Mouse (Mus musculus): ENCODE data around the gene Traf3. TPM values are rescaled to one million over a fixed set of nuclear protein-coding genes. Genes with fewer than 3 reads are reported as not detected.
A peak's percentile ranks its signal among the peaks of the same experiment; 100 is the strongest.

The Traf3 gene
- polyA plus RNA-seq, 1 experiment from 2014 or later, result 20.9 TPM

DNA sequence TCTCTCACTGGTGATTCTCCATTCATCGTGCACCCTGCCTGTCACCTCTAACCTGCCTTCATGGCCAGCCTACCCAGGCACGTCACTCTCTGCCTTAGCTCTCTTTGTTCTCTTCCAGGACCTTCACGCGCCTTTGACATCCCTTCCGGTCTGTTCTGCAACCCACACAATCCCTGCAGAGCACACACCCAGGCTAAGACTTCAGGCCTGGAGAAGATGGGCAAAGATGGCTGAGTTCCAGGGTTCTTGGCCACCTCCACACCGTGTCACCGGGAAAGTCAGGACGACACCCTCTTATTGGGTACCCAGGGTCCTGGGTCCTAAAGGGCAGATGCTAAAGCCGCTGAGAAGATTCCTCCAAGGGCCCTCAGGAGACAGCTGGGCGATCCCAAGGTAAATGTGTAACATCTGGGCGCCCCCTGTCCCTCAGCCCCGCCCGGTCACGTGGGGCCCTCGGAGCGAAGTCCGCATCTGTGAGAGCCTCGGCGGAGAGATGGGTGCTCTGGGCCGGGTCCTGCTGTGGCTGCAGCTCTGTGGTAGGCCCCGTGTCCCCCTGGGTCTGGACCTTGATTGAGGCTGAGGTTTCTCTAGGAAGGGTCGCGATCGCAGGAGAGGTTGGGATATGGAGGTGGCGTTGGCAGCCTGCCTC, 104.6 kb downstream of the Traf3 start, which contains the start of gene Amn:
Amn (plus strand) TSS at position 467 of the 649 bp plus-strand sequence.
- no peak within 1 kb of the TSS for H3K27ac ChIP-seq (replicated peaks)
- H3K9me3 ChIP-seq, result no peaks in the 10 kb centered on the region
- ATAC-seq (ENCODE audit: low FRiP score, low read depth), result no peak
- WGBS, result 41% methylated on average over 25 of the region's 25 CpGs
- H3K4me2 ChIP-seq (replicated peaks), result no peak within 1 kb of the TSS
- no peaks in the 10 kb centered on the region for H3K36me3 ChIP-seq
- no peak within 1 kb of the TSS for H3K4me3 ChIP-seq
- peaks cover 69% of the 10 kb centered on the region for H3K27me3 ChIP-seq
- H3K4me1 ChIP-seq, result peaks cover 17% of the 10 kb centered on the region
- H3K9ac ChIP-seq (replicated peaks), result no peak within 1 kb of the TSS

- H3K36me3 ChIP-seq, result no peaks in the 10 kb centered on the region
- H3K9me3 ChIP-seq, result no peaks in the 10 kb centered on the region
- no peak overlapping the region for H3K4me3 ChIP-seq
- no peak overlapping the region for H3K4me2 ChIP-seq (replicated peaks)
- H3K27me3 ChIP-seq, result peaks cover 76% of the 10 kb centered on the region
- whole genome bisulfite sequencing, result 6% methylated on average over 27 of the region's 28 CpGs
- H3K27ac ChIP-seq (replicated peaks), result no peak overlapping the region
- no peak overlapping the region for H3K9ac ChIP-seq (replicated peaks)
- H3K4me1 ChIP-seq, result peaks cover 17% of the 10 kb centered on the region
- ATAC-seq (ENCODE audit: low FRiP score, low read depth), result no peak
Measured at GRCm38 (mm10) chr12:111271406-111271805, 105.2 kb downstream of the Traf3 start.

- no peak for ATAC-seq (ENCODE audit: low FRiP score, low read depth)
- Histone ChIP-seq H3K27ac (replicated peaks) (no peak overlapping the region), H3K36me3 (no peaks in the 10 kb centered on the region), H3K27me3 (peaks cover 81% of the 10 kb centered on the region), H3K9me3 (no peaks in the 10 kb centered on the region), H3K4me1 (peaks cover 17% of the 10 kb centered on the region), H3K4me3 (no peak overlapping the region), H3K4me2 (replicated peaks) (no peak overlapping the region), H3K9ac (replicated peaks) (no peak overlapping the region)
- WGBS, result 23% methylated on average over 8 of the region's 8 CpGs
Measured at GRCm38 (mm10) chr12:111271966-111272365, 105.8 kb downstream of the Traf3 start.

DNA sequence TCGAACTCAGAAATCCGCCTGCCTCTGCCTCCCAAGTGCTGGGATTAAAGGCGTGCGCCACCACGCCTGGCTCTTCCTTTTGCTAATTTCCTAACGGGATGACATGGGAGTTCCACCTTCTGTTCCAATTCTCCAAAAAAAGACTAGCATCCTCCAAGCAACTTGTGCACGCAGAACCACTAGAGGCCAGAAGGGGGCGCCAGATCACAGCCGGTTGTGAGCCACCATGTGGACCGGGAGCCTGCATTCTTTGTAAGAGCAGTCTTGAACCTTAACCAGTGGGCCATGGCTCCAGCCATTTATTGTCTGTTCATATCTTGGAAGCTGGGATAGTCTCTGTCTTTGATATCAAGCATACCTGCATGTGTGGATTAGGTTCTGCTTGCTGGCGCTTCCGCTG, 106.2 kb downstream of the Traf3 start:
- no peak for ATAC-seq (ENCODE audit: low FRiP score, low read depth)
- Histone ChIP-seq H3K4me1 (peaks cover 17% of the 10 kb centered on the region), H3K9ac (replicated peaks) (no peak overlapping the region), H3K36me3 (no peaks in the 10 kb centered on the region), H3K27me3 (peaks cover 86% of the 10 kb centered on the region), H3K27ac (replicated peaks) (no peak overlapping the region), H3K9me3 (no peaks in the 10 kb centered on the region), H3K4me2 (replicated peaks) (no peak overlapping the region), H3K4me3 (no peak overlapping the region)
- 16% methylated on average over 12 of the region's 12 CpGs for WGBS

GRCm38 (mm10) chr12:111274006-111274405, 107.8 kb downstream of the Traf3 start:
- ATAC-seq (ENCODE audit: low FRiP score, low read depth), result no peak
- Histone ChIP-seq H3K9ac (replicated peaks) (no peak overlapping the region), H3K36me3 (no peaks in the 10 kb centered on the region), H3K9me3 (peaks cover 2% of the 10 kb centered on the region; the same call in 1 of the 2 replicates), H3K27ac (replicated peaks) (no peak overlapping the region), H3K4me2 (replicated peaks) (peak overlapping the region; percentile 57), H3K4me3 (peak overlapping the region; percentile 41), H3K27me3 (peaks cover 85% of the 10 kb centered on the region), H3K4me1 (peaks cover 17% of the 10 kb centered on the region)
- 4% methylated on average over 28 of the region's 28 CpGs for WGBS

GRCm38 (mm10) chr12:111274447-111275149, 108.4 kb downstream of the Traf3 start:
- no peak for ATAC-seq (ENCODE audit: low FRiP score, low read depth)
- peaks cover 6% of the 10 kb centered on the region; the same call in 1 of the 2 replicates for H3K9me3 ChIP-seq
- WGBS, result 3% methylated on average over 80 of the region's 80 CpGs
- no peak overlapping the region for H3K27ac ChIP-seq (replicated peaks)
- no peaks in the 10 kb centered on the region for H3K36me3 ChIP-seq
- H3K4me2 ChIP-seq (replicated peaks), result peak overlapping the region; percentile 57
- peaks cover 17% of the 10 kb centered on the region for H3K4me1 ChIP-seq
- H3K9ac ChIP-seq (replicated peaks), result no peak overlapping the region; the same call in 1 of the 2 replicates
- peaks cover 81% of the 10 kb centered on the region for H3K27me3 ChIP-seq
- peak overlapping the region; percentile 41 for H3K4me3 ChIP-seq

- Histone ChIP-seq H3K36me3 (no peaks in the 10 kb centered on the region), H3K9ac (replicated peaks) (no peak overlapping the region; the same call in 1 of the 2 replicates), H3K27me3 (peaks cover 74% of the 10 kb centered on the region), H3K4me3 (peak overlapping the region; percentile 41), H3K9me3 (peaks cover 6% of the 10 kb centered on the region; the same call in 1 of the 2 replicates), H3K4me1 (peaks cover 17% of the 10 kb centered on the region), H3K27ac (replicated peaks) (no peak overlapping the region), H3K4me2 (replicated peaks) (peak overlapping the region; percentile 57)
- under 1% methylated on average over 44 of the region's 58 CpGs for WGBS
- ATAC-seq (ENCODE audit: low FRiP score, low read depth), result no peak
Measured at GRCm38 (mm10) chr12:111275150-111275841, 109.1 kb downstream of the Traf3 start.

DNA sequence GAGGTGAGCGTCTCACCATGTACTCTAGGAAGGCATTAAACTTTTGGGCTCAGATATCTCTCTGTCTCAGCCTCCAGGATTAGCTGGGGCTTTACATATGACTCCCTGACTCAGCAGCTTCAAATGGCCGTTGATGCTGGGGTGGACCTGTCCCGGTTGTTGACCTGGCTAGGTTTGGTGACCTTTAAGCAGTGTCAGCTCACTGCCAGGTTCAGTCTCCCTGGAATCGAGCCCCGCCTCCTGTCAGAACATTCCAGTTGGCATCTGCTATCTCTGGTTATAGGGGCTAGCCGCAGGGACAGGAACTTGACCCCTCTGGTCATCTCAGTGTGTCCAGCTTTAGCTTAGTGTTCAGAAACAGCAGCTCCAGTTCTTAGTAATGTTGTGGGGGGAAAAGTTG, 110.2 kb downstream of the Traf3 start:
- ATAC-seq (ENCODE audit: low FRiP score, low read depth), result no peak

GRCm38 (mm10) chr12:111283573-111283972, 117.4 kb downstream of the Traf3 start:
- Histone ChIP-seq H3K27ac (replicated peaks) (no peak overlapping the region), H3K9ac (replicated peaks) (no peak overlapping the region), H3K4me3 (no peak overlapping the region), H3K27me3 (no peaks in the 10 kb centered on the region), H3K36me3 (no peaks in the 10 kb centered on the region), H3K4me1 (0 out of 2 replicates have a peak, but pooled peaks cover 3% of the 10 kb centered on the region), H3K4me2 (replicated peaks) (no peak overlapping the region), H3K9me3 (peaks cover 6% of the 10 kb centered on the region; the same call in 1 of the 2 replicates)
- WGBS, result 63% methylated on average over 4 of the region's 4 CpGs
- no peak for ATAC-seq (ENCODE audit: low FRiP score, low read depth)

More for the DNA sequence above, 110.2 kb downstream of the Traf3 start:
- Histone ChIP-seq H3K4me3 (no peak overlapping the region), H3K9ac (replicated peaks) (no peak overlapping the region), H3K4me1 (peaks cover 17% of the 10 kb centered on the region), H3K27me3 (peaks cover 64% of the 10 kb centered on the region), H3K27ac (replicated peaks) (no peak overlapping the region), H3K4me2 (replicated peaks) (no peak overlapping the region), H3K36me3 (no peaks in the 10 kb centered on the region), H3K9me3 (peaks cover 6% of the 10 kb centered on the region; the same call in 1 of the 2 replicates)
- WGBS, result 45% methylated on average over 6 of the region's 6 CpGs

DNA sequence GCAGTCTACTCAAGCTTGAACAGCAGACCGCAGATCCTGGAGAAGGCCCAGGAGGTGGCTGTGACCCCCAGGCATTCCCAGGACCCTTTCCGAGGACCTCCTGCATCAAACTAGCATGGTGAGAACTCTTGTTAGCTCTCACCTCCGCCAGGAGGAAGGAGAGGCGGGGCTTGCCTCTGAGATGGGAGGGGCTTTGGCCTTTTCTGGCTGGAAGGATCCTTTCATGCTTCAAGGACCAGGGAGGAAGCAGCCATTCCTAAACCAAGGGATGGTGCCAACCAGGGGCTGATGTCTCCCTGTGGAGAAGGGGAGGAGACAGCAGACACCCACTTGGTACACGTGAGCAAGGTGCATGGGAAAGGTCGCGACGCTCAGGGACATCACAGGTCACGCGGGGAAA, 118.4 kb downstream of the Traf3 start:
- Histone ChIP-seq H3K27me3 (no peaks in the 10 kb centered on the region), H3K9me3 (no peaks in the 10 kb centered on the region), H3K36me3 (no peaks in the 10 kb centered on the region), H3K4me1 (0 out of 2 replicates have a peak, but pooled peaks cover 3% of the 10 kb centered on the region), H3K27ac (replicated peaks) (no peak overlapping the region), H3K4me2 (replicated peaks) (peak overlapping the region; percentile 25), H3K9ac (replicated peaks) (no peak overlapping the region), H3K4me3 (no peak overlapping the region)
- WGBS, result 22% methylated on average over 10 of the region's 10 CpGs
- no peak for ATAC-seq (ENCODE audit: low FRiP score, low read depth)

- Histone ChIP-seq H3K4me3 (no peak overlapping the region), H3K27ac (replicated peaks) (no peak overlapping the region), H3K9ac (replicated peaks) (no peak overlapping the region), H3K4me1 (no peaks in the 10 kb centered on the region), H3K36me3 (peaks cover 72% of the 10 kb centered on the region), H3K4me2 (replicated peaks) (no peak overlapping the region), H3K9me3 (no peaks in the 10 kb centered on the region), H3K27me3 (no peaks in the 10 kb centered on the region)
- WGBS, result 94% methylated on average over 12 of the region's 12 CpGs
- no peak for ATAC-seq (ENCODE audit: low FRiP score, low read depth)
Measured at GRCm38 (mm10) chr12:111293025-111293424, 126.9 kb downstream of the Traf3 start.
